In genomic region chr15:97743210-97743609, GRCm38 (mm10) we compare ENCODE assay signal across 27 mouse cellular contexts. TPM values are rescaled to one million over a fixed set of nuclear protein-coding genes. Genes with fewer than 3 reads are reported as not detected.
DNase-seq lines count a peak whose midpoint lies in the region; TF ChIP-seq lines count a peak whose summit lies in the region.
"Had no signal": no experiment of that assay in that cellular context is flagged by ENCODE, and none has a peak within 500 bp of the region (broad histone marks: within the 10 kb centered on the region; RNA-seq: fewer than 3 reads in every experiment).

No protein-coding gene starts in this region.

- TF ChIP-seq CTCF in gastrocnemius, adult 2 months (IDR thresholded peaks at IDR 0.05) = no peak
- TF ChIP-seq CTCF in spleen, adult 2 months (IDR thresholded peaks at IDR 0.05; ENCODE audit: extremely low read depth, insufficient read depth, insufficient read length, insufficient replicate concordance) = no peak
- no peak for TF ChIP-seq CTCF in bone marrow, adult 2 months (IDR thresholded peaks at IDR 0.05; ENCODE audit: control insufficient read depth, insufficient read depth, low read length)

- WGBS in spleen, adult 2 months = 85% methylated on average over 5 of the region's 5 CpGs
- WGBS in bone marrow, adult 2 months = 80% methylated on average over 5 of the region's 5 CpGs

- H3K27me3 ChIP-seq in spleen, adult 2 months (ENCODE audit: control insufficient read depth, insufficient read depth, low read length) = no peaks in the 10 kb centered on the region
- H3K27me3 ChIP-seq: hindbrain, embryonic 13.5 days; lung, embryonic 15.5 days; neural tube, embryonic 15.5 days; Patski had no signal

- no peak overlapping the region for H3K4me3 ChIP-seq in gastrocnemius, adult 2 months
- H3K4me3 ChIP-seq in spleen, adult 2 months (ENCODE audit: extremely low read depth, insufficient read depth, insufficient read length) = no peak overlapping the region
- no peak overlapping the region for H3K4me3 ChIP-seq in bone marrow, adult 2 months (replicated peaks; ENCODE audit: control insufficient read depth, low read depth, low read length)
- H3K4me3 ChIP-seq: embryonic facial prominence, embryonic 12.5 days; heart, adult 2 months; hindbrain, embryonic 13.5 days; lung, embryonic 15.5 days; midbrain, embryonic 10.5 days; midbrain, embryonic 15.5 days; neural tube, embryonic 15.5 days had no signal

- no peak for DNase-seq in gastrocnemius, adult 2 months
- DNase-seq in gastrocnemius, postnatal 4 days (ENCODE audit: low spot score in 2 of 2) = no peak
- DNase-seq in kidney, adult 18-20 months = peak; percentile 52
- no peak for DNase-seq in kidney, postnatal 10 days
- no peak for DNase-seq in spleen, adult 2 months (ENCODE audit: low read depth in 1 of 2, low spot score in 2 of 2)
- DNase-seq in spleen, postnatal 14 days (ENCODE audit: low spot score in 2 of 2) = no peak
- no peak for DNase-seq in cerebellum, adult 11 months
- DNase-seq: adrenal gland, postnatal 10 days; cerebellum, adult 11-12 months; cerebellum, adult 9-11 months; embryo, embryonic 11 days; gastrocnemius, postnatal 36 days; heart, adult 2 months; heart, postnatal 36 days; layer of hippocampus, adult 9-11 months; retina, postnatal 1 day; right cerebral cortex, postnatal 14 days had no signal

- H3K36me3 ChIP-seq in spleen, adult 2 months (ENCODE audit: control insufficient read depth, insufficient read depth, low read length) = no peaks in the 10 kb centered on the region
- H3K36me3 ChIP-seq: embryonic facial prominence, embryonic 12.5 days; hindbrain, embryonic 13.5 days; midbrain, embryonic 10.5 days; midbrain, embryonic 15.5 days; neural tube, embryonic 15.5 days had no signal

- TF ChIP-seq POLR2A in spleen, adult 2 months (IDR thresholded peaks at IDR 0.05; ENCODE audit: low read depth, low read length) = no peak
- no peak for TF ChIP-seq POLR2A in bone marrow, adult 2 months (IDR thresholded peaks at IDR 0.05; ENCODE audit: borderline replicate concordance, control insufficient read depth, low read depth, low read length)

- peak overlapping the region; percentile 63 for H3K27ac ChIP-seq in gastrocnemius, adult 2 months
- peak overlapping the region; percentile 16; the same call in 1 of the 2 replicates for H3K27ac ChIP-seq in spleen, adult 2 months (ENCODE audit: insufficient read depth, low read length)
- 0 out of 2 replicates have a peak overlapping the region, but pooled peaks have one; percentile 1 for H3K27ac ChIP-seq in bone marrow, adult 2 months (ENCODE audit: control insufficient read depth, insufficient read depth, low read depth, low read length, poor library complexity)
- H3K27ac ChIP-seq: embryonic facial prominence, embryonic 12.5 days; heart, adult 2 months; lung, embryonic 15.5 days; neural tube, embryonic 15.5 days; stomach, postnatal 0 days had no signal

- H3K4me1 ChIP-seq in spleen, adult 2 months (ENCODE audit: control insufficient read depth, insufficient read depth, insufficient read length) = peaks cover 36% of the 10 kb centered on the region; the same call in 1 of the 2 replicates
- H3K4me1 ChIP-seq in bone marrow, adult 2 months (ENCODE audit: control insufficient read depth, insufficient read depth, low read length) = peaks cover 6% of the 10 kb centered on the region

- intact Hi-C loops in gastrocnemius, adult 2 months (cut with DNase I) = no loop called here

RNA-seq across cellular contexts. Expression of gene Endou, which starts 12.1 kb away (rescaled TPM):
- total RNA-seq in gastrocnemius, adult 2 months (2021) = under 1 TPM; 0.13 to 0.22 TPM
- under 1 TPM; 0.74 to 0.86 TPM for total RNA-seq in gastrocnemius, postnatal 4 days (2021)
- 3.0 and 4.1 TPM in 2 replicates for polyA plus RNA-seq in spleen, adult 2 months (2012; rRNA removed)
- polyA plus RNA-seq in bone marrow, adult 2 months (2011; ENCODE audit: insufficient read depth, insufficient read length, low replicate concordance, missing spikeins) = 2.3 and 7.3 TPM in 2 replicates
- polyA plus RNA-seq: liver, embryonic 11.5 days had no signal

RNA-seq across cellular contexts. Expression of gene Rapgef3, which starts 24.6 kb away (rescaled TPM):
- 10 to 100 TPM in 1 of 2 experiments, 1 to 10 TPM in 1; 9.8 to 13.6 TPM for total RNA-seq in gastrocnemius, adult 2 months (2021)
- total RNA-seq in gastrocnemius, postnatal 4 days (2021) = 10 to 100 TPM in 1 of 2 experiments, 1 to 10 TPM in 1; 9.4 to 11.0 TPM
- polyA plus RNA-seq in spleen, adult 2 months (2012; rRNA removed) = 28.8 and 33.6 TPM in 2 replicates
- 15.3 and 17.0 TPM in 2 replicates for polyA plus RNA-seq in bone marrow, adult 2 months (2011; ENCODE audit: insufficient read depth, insufficient read length, low replicate concordance, missing spikeins)

RNA-seq across cellular contexts. Expression of gene Slc48a1, which starts 35.1 kb away (rescaled TPM):
- total RNA-seq in gastrocnemius, adult 2 months (2021) = 10 to 100 TPM; 44.5 to 47.1 TPM
- total RNA-seq in gastrocnemius, postnatal 4 days (2021) = 10 to 100 TPM; 32.6 to 35.4 TPM
- polyA plus RNA-seq in spleen, adult 2 months (2012; rRNA removed) = 94.0 and 117 TPM in 2 replicates
- polyA plus RNA-seq in bone marrow, adult 2 months (2011; ENCODE audit: insufficient read depth, insufficient read length, low replicate concordance, missing spikeins) = 62.3 and 67.5 TPM in 2 replicates

RNA-seq across cellular contexts. Expression of gene Rpap3, which starts 37.6 kb away (rescaled TPM):
- total RNA-seq in gastrocnemius, adult 2 months (2021) = 10 to 100 TPM; 11.4 to 13.3 TPM
- total RNA-seq in gastrocnemius, postnatal 4 days (2021) = 10 to 100 TPM; 15.2 to 15.7 TPM
- polyA plus RNA-seq in spleen, adult 2 months (2012; rRNA removed) = 2.0 and 2.1 TPM in 2 replicates
- polyA plus RNA-seq in bone marrow, adult 2 months (2011; ENCODE audit: insufficient read depth, insufficient read length, low replicate concordance, missing spikeins) = 6.8 and 13.5 TPM in 2 replicates

Comparison
In these comparisons a context has a peak if more than half of its experiments do, and no peak if none do; other contexts are left out.
1. H3K27ac ChIP-seq: peak in every context shown above with its lines; median percentile 63 in gastrocnemius, adult 2 months; 16 in spleen, adult 2 months; 1 in bone marrow, adult 2 months.